Mouse (Mus musculus) brown adipose tissue, adult 24 weeks (tissue): ENCODE results near the gene Rps4x. TPM values are rescaled to one million over a fixed set of nuclear protein-coding genes. Genes with fewer than 3 reads are reported as not detected.

Source experiments
- H3K27ac ChIP-seq: fragments of 200-500 bp; replicated peaks from 2 replicates; pipeline ENCODE4 v1.5.1; 2012; ENCODE audit warnings: low read depth, mild to moderate bottlenecking, low read length
- H3K4me1 ChIP-seq: fragments of 200-500 bp; 2 replicates; pipeline ENCODE4 v1.6.1; 2012; ENCODE audit warnings: low read length, mixed read lengths; ENCODE audit not compliant: control insufficient read depth, insufficient read depth, insufficient read length
- H3K4me3 ChIP-seq: fragments of 200-500 bp; 2 replicates; pipeline ENCODE4 v1.5.1; 2012; ENCODE audit warnings: low read depth, mild to moderate bottlenecking, low read length, moderate library complexity; ENCODE audit not compliant: insufficient read depth
- polyA plus RNA-seq: library from polyadenylated mRNA; stranded (reverse); fragments of >200 nt; gene quantifications from 2 replicates; pipeline ENCODE4 v1.2.4, GENCODE M21; 2012; ENCODE audit not compliant: missing spikeins, insufficient read depth, insufficient read length

The Rps4x gene
- polyA plus RNA-seq, 1 experiment = 541 TPM

DNA sequence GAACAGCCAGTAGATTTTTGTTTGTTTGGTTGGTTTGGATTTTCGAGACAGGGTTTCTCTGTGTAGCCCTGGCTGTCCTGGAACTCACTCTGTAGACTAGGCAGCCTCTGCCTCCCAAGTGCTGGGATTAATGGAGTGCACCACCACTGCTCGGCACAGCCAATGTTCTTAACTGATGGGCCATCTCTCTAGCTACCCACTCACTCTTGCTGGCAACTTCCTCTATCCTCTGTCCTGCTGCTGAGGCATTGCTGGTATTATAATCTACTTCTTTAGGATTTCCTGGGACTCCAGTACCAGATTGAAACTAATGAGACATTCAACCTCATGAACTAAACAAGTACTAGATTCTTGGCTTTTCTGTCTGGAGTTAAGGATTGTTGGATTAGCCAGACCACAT, 28.7 kb downstream of the Rps4x start:
- Histone ChIP-seq H3K27ac (no peak overlapping the region), H3K4me1 (no peaks in the 10 kb centered on the region), H3K4me3 (no peak overlapping the region)

DNA sequence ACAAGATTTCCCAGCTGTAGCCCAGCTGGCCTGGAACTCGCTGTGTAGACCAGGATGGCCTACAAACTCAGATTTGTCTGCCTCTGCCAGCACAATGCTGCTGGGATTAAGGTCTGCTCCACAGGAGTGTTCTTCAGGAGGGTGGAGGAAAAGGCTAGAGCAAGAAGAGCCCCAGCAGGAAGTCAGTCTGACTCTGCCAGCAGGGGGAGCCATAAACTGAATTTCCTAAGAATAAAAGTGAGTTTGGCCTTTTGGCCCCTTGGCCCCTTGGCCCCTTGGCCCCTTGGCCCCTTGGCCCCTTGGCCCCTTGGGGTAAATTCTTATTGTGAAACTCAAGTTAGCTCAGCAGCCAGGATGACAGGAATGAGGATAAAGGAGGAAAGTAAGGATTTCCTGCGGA, 29.4 kb downstream of the Rps4x start:
- Histone ChIP-seq H3K4me1 (no peaks in the 10 kb centered on the region), H3K27ac (no peak overlapping the region), H3K4me3 (no peak overlapping the region)

DNA sequence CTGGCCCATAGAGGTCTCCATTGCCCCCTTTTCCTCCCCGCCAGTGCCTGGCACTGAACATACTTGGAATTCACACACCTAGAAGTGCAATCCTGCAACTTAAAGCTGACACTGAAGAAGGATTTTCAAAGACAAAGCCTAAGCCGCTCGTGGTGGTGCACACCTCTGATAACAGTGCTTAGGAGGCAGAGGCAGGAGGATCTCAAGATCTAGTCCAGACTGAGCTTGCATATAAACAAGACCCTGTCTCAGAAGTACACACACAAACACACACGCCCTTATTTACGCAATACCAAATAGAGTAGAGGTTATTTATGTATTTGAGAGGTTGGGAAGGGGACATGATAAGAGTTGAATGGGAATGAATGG, 31.8 kb downstream of the Rps4x start:
- H3K4me1 ChIP-seq = no peaks in the 10 kb centered on the region
- peak overlapping the region; percentile 62 for H3K4me3 ChIP-seq
- peak overlapping the region; percentile 80 for H3K27ac ChIP-seq

DNA sequence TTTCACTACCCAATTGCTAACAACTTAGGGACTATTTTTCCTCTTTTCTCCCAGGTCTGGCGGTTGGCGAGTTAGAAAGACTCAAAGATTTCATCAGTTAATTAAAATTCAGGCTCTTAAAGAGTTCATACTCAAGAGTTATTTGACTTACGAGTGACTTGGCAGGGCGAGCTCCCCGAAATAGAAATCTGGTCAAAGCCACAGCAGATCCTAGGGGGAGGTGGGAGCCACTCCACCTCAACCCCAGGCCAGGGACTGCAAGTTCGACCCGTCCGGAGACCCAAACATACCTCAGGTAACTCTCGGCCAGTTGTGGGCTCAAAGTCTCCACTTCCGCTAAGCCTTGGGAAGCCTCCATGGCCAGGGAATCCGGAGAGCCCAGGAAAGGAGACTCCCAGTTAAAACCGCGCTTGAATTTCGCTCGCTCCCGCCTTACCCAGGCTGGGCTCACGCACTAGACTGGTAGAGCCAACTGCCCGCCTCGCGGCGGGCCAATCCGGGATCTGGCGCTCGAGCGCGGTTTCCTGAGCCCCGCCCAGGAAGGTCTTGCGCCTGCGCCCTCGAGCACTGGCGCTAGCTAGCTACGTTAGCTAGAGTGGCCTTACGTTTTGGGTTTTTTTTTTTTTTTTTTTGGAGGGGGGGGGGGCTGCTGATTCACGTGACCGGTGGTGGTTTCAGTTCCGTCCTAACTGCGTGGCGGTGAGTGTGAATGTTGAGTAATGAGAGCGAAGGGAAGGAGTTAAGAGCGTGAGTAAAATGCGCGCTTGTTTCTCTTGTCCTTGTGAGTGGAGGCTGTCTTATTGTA, 32.4 kb downstream of the Rps4x start, which contains the start of gene Ercc6l:
Gene Ercc6l (minus strand): TSS at position 474 of the 805 bp plus-strand sequence.
- H3K27ac ChIP-seq = peak within 1 kb of the TSS; percentile 80
- H3K4me1 ChIP-seq = no peaks in the 10 kb centered on the region
- H3K4me3 ChIP-seq = peak within 1 kb of the TSS; percentile 71

DNA sequence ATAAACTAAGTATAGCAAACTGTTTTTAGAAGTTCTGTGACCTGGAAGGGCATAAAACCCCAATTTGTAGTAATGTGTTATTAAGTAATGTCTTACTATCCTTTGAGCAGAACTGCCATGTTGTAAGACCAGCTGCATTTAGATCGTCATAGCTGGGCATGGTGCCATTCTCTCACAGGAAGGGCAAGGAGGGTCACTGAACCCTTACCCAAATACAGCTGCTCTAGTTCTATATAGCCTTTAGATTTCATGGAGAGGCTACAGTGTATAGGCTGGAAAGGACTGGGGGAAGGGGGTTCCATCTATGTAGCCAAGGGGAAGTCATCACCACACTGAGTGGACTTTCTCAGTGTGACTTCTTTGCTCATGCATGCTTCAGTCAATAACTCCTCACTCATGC, 48.0 kb downstream of the Rps4x start:
- Histone ChIP-seq H3K4me1 (no peaks in the 10 kb centered on the region), H3K4me3 (no peak overlapping the region), H3K27ac (no peak overlapping the region)

Other genes starting within 250 kb of the Rps4x start
- gene Rtl5, start 118.1 kb downstream of the Rps4x start, polyA plus RNA-seq = 0.83 and 1.5 TPM in 2 replicates
- gene Pin4, start 69.9 kb downstream of the Rps4x start, polyA plus RNA-seq = 52.8 and 100 TPM in 2 replicates
- gene Ercc6l, start 32.3 kb downstream of the Rps4x start, polyA plus RNA-seq = 0.32 TPM in 1 of 2 replicates, not detected in the other
- not detected in 2 replicates for gene Cited1, start 62.8 kb upstream of the Rps4x start, polyA plus RNA-seq